Mouse (Mus musculus) stomach, embryonic 14.5 days (tissue): ENCODE data around the gene Ankdd1b. TPM values are rescaled to one million over a fixed set of nuclear protein-coding genes. Genes with fewer than 3 reads are reported as not detected.

Experiments
- ATAC-seq: fragments of 200-750 bp; cut with Nextera tagmentation; 2 replicates; pipeline ENCODE4 v1.8.0; 2017; ENCODE audit warnings: low read depth, moderate TSS enrichment; ENCODE audit not compliant: insufficient number of reproducible peaks, insufficient read depth, low FRiP score
- H3K27ac ChIP-seq: fragments of 300-500 bp; sonication (generic); 2 replicates; pipeline ENCODE4 v1.5.1; 2014; ENCODE audit warnings: mild to moderate bottlenecking, low read length, moderate library complexity, mixed read lengths
- H3K27me3 ChIP-seq: fragments of 300-500 bp; sonication (generic); 2 replicates; pipeline ENCODE4 v1.6.1; 2014; ENCODE audit warnings: low read length, control low read depth, mixed read lengths; ENCODE audit not compliant: control insufficient read depth, insufficient read depth
- H3K36me3 ChIP-seq: fragments of 300-500 bp; sonication (generic); 2 replicates; pipeline ENCODE4 v1.6.1; 2014; ENCODE audit warnings: mild to moderate bottlenecking, control low read depth, low read length, moderate library complexity, mixed read lengths; ENCODE audit not compliant: control insufficient read depth, insufficient read depth
- H3K4me1 ChIP-seq: fragments of 300-500 bp; sonication (generic); 2 replicates; pipeline ENCODE4 v1.6.1; 2014; ENCODE audit warnings: low read length, control low read depth, mixed read lengths; ENCODE audit not compliant: control insufficient read depth, insufficient read depth
- H3K4me2 ChIP-seq: fragments of 300-500 bp; sonication (generic); replicated peaks from 2 replicates; pipeline ENCODE4 v1.6.1; 2014; ENCODE audit warnings: low read depth, low read length, control low read depth
- H3K4me3 ChIP-seq: fragments of 300-500 bp; sonication (generic); 2 replicates; pipeline ENCODE4 v1.5.1; 2014; ENCODE audit warnings: low read depth, low read length, control low read depth
- H3K9ac ChIP-seq: fragments of 300-500 bp; sonication (generic); replicated peaks from 2 replicates; pipeline ENCODE4 v1.6.1; 2014; ENCODE audit warnings: low read depth, mild to moderate bottlenecking, control low read depth, low read length, moderate library complexity, mixed read lengths
- H3K9me3 ChIP-seq: fragments of 300-500 bp; sonication (generic); 2 replicates; pipeline ENCODE4 v1.6.1; 2016; ENCODE audit warnings: low read depth, low read length, control low read depth; ENCODE audit not compliant: control insufficient read depth
- WGBS: fragments of 180-500 bp; shearing (Covaris S2); extraction: QIAGEN DNeasy Blood & Tissue Kit; methylation state at CpG from one replicate; pipeline ENCODE4 v1.1.7; 2014; 5-methylcytosine and 5-hydroxymethylcytosine counted together
- polyA plus RNA-seq: library from polyadenylated mRNA; unstranded; fragments of >200 nt; fragmentation: Nextera tagmentation; extraction: Ambion mirVana; gene quantifications from 2 replicates; pipeline ENCODE4 v1.2.1, GENCODE M21; 2014

The Ankdd1b gene
- polyA plus RNA-seq, 1 experiment from 2014 or later = 0.33 TPM

- H3K27ac ChIP-seq = no peak within 1 kb of the TSS
- peak within 1 kb of the TSS; percentile 72 for H3K4me3 ChIP-seq
- peaks cover 6% of the 10 kb centered on the region; the same call in 1 of the 2 replicates for H3K4me1 ChIP-seq
- H3K9ac ChIP-seq = peak within 1 kb of the TSS; percentile 52
- peak within 1 kb of the TSS; percentile 54 for H3K4me2 ChIP-seq
- ATAC-seq = peak; percentile 100
- peaks cover 24% of the 10 kb centered on the region for H3K36me3 ChIP-seq
- no peaks in the 10 kb centered on the region for H3K27me3 ChIP-seq
- H3K9me3 ChIP-seq = no peaks in the 10 kb centered on the region
- under 1% methylated on average over 44 of the region's 44 CpGs for WGBS
Observed at GRCm38 (mm10) chr13:96388042-96388888, 82.7 kb downstream of the Ankdd1b start, which contains the start of gene Poc5. Gene Poc5, plus strand, starts transcription at chr13:96388294.

DNA sequence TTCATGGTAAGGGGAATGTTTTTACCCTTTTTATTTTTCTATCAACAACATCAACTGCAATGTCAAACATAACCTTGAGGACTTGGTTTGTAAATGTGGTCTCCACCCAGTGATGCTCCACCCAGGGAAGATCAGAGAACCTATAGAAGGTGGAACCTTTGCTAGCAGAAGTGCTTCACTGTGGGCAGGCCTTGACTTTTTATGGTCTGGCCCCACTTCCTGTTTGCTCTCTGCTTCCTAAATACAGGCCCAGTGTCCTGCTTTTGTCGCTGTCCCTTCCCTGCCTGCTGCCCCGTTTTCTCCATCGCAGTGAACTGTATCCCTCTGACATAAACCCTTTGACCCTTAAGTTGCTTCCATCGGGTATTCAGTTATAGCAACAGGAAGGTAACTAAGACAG, 93.1 kb downstream of the Ankdd1b start:
- no peaks in the 10 kb centered on the region for H3K36me3 ChIP-seq
- H3K9ac ChIP-seq = no peak overlapping the region
- no peak overlapping the region for H3K4me3 ChIP-seq
- H3K27ac ChIP-seq = no peak overlapping the region
- 60% methylated on average over 4 of the region's 4 CpGs for WGBS
- no peaks in the 10 kb centered on the region for H3K27me3 ChIP-seq
- no peak for ATAC-seq
- H3K9me3 ChIP-seq = no peaks in the 10 kb centered on the region
- no peaks in the 10 kb centered on the region for H3K4me1 ChIP-seq
- H3K4me2 ChIP-seq = no peak overlapping the region

- Histone ChIP-seq H3K9ac (no peak overlapping the region), H3K9me3 (no peaks in the 10 kb centered on the region), H3K4me3 (no peak overlapping the region), H3K36me3 (no peaks in the 10 kb centered on the region), H3K27me3 (no peaks in the 10 kb centered on the region), H3K27ac (no peak overlapping the region), H3K4me1 (no peaks in the 10 kb centered on the region), H3K4me2 (no peak overlapping the region)
- WGBS = 89% methylated on average over 18 of the region's 18 CpGs
- no peak for ATAC-seq
Observed at GRCm38 (mm10) chr13:96376871-96377270, 94.1 kb downstream of the Ankdd1b start.

DNA sequence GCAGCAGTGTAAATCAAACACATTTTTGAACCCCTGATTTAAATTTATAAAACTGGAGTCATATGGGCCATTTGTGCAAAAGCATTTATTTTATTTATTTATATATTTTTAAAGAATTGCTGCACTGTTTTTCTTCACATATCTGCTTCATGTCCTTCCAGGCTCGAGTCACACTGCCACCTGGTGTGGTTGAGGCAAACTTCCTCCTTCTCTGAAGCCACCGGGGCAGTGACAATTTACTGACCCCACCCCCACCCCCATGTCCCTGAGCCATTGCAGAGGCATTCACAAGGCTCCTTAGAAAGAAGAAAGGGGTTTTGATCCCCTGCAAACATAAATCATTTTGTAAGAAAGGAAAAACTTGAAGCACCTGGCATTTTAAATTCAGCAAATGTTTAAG, 95.5 kb downstream of the Ankdd1b start:
- 7% methylated on average over 2 of the region's 2 CpGs for WGBS
- no peak overlapping the region for H3K9ac ChIP-seq
- H3K4me1 ChIP-seq = no peaks in the 10 kb centered on the region
- no peak overlapping the region for H3K27ac ChIP-seq
- no peak overlapping the region for H3K4me2 ChIP-seq
- no peak for ATAC-seq
- no peaks in the 10 kb centered on the region for H3K9me3 ChIP-seq
- no peaks in the 10 kb centered on the region for H3K36me3 ChIP-seq
- H3K4me3 ChIP-seq = no peak overlapping the region
- no peaks in the 10 kb centered on the region for H3K27me3 ChIP-seq

Other genes starting within 250 kb of the Ankdd1b start
- 14.5 and 19.0 TPM in 2 replicates for gene Poc5, start 82.9 kb downstream of the Ankdd1b start, polyA plus RNA-seq
- not detected in 2 replicates for gene Gm17622, start 19.5 kb upstream of the Ankdd1b start, polyA plus RNA-seq
- 11.5 and 13.6 TPM in 2 replicates for gene Polk, start 71.4 kb upstream of the Ankdd1b start, polyA plus RNA-seq
- gene Col4a3bp, start 71.4 kb upstream of the Ankdd1b start, polyA plus RNA-seq = 19.6 and 22.3 TPM in 2 replicates
- 101 and 104 TPM in 2 replicates for gene Hmgcr, start 199.7 kb upstream of the Ankdd1b start, polyA plus RNA-seq